Mouse (Mus musculus): ENCODE measurements around the gene Dop1b.
"Not testable (repeated sequence)": the region's sequence is repeated elsewhere in the genome, so short reads cannot be mapped to it uniquely, and the experiment has no call there.

Gene Dop1b

GRCm38 (mm10) chr16:93711411-93712188, at the start of gene Dop1b:
TSS of gene Dop1b (plus strand) at chr16:93711904.
- DNase-seq, result peak; percentile 99 to 100

- no peak for DNase-seq
These were observed 43.7 kb upstream of the Dop1b start for GRCm38 (mm10) chr16:93667976-93668375.

- DNase-seq, result no peak
These were observed 42.2 kb upstream of the Dop1b start for GRCm38 (mm10) chr16:93669521-93669920.

- not testable (repeated sequence) for DNase-seq
These were observed 41.2 kb upstream of the Dop1b start for GRCm38 (mm10) chr16:93670466-93670865.

- no peak for DNase-seq
These were observed 40.6 kb upstream of the Dop1b start for GRCm38 (mm10) chr16:93671064-93671463.

GRCm38 (mm10) chr16:93676376-93676775, 35.3 kb upstream of the Dop1b start:
- DNase-seq, result no peak

GRCm38 (mm10) chr16:93678206-93678605, 33.5 kb upstream of the Dop1b start:
- no peak for DNase-seq

- DNase-seq, result no peak
These were observed 32.5 kb upstream of the Dop1b start for GRCm38 (mm10) chr16:93679165-93679564.

GRCm38 (mm10) chr16:93682156-93682688, 29.5 kb upstream of the Dop1b start:
- no peak for DNase-seq

GRCm38 (mm10) chr16:93682689-93683507, 28.8 kb upstream of the Dop1b start, which contains the start of gene Cbr3:
TSS of gene Cbr3 (plus strand) at chr16:93683215.
- peak; percentile 82 to 85 for DNase-seq

GRCm38 (mm10) chr16:93683508-93684236, 28.0 kb upstream of the Dop1b start:
- DNase-seq, result peak; percentile 41 to 55

GRCm38 (mm10) chr16:93684441-93684840, 27.3 kb upstream of the Dop1b start:
- DNase-seq, result peak in 1 of 2 experiments; percentile 43

- DNase-seq, result not testable (repeated sequence)
These were observed 25.9 kb upstream of the Dop1b start for GRCm38 (mm10) chr16:93685783-93686182.

GRCm38 (mm10) chr16:93686421-93686820, 25.3 kb upstream of the Dop1b start:
- DNase-seq, result no peak

- no peak for DNase-seq
These were observed 24.8 kb upstream of the Dop1b start for GRCm38 (mm10) chr16:93686945-93687344.

GRCm38 (mm10) chr16:93691206-93691841, 20.4 kb upstream of the Dop1b start:
- no peak for DNase-seq

- DNase-seq, result no peak
These were observed 19.0 kb upstream of the Dop1b start for GRCm38 (mm10) chr16:93692744-93693143.

- no peak for DNase-seq
These were observed 4.6 kb upstream of the Dop1b start for GRCm38 (mm10) chr16:93707116-93707515.

GRCm38 (mm10) chr16:93709217-93709616, 2.5 kb upstream of the Dop1b start:
- DNase-seq, result no peak

- peak; percentile 83 for DNase-seq
These were observed 780 bp upstream of the Dop1b start for GRCm38 (mm10) chr16:93710924-93711323.

- no peak for DNase-seq
These were observed 633 bp downstream of the Dop1b start for GRCm38 (mm10) chr16:93712189-93712885.

GRCm38 (mm10) chr16:93712966-93713365, 1.3 kb downstream of the Dop1b start:
- no peak for DNase-seq
